Mouse (Mus musculus): ENCODE measurements around the gene Gm29644. TPM values are rescaled to one million over a fixed set of nuclear protein-coding genes. Genes with fewer than 3 reads are reported as not detected.
"Not testable (repeated sequence)": the region's sequence is repeated elsewhere in the genome, so short reads cannot be mapped to it uniquely, and the experiment has no call there.

Gm29644 gene
- total RNA-seq (2021): not detected

- DNase-seq (ENCODE audit: low spot score in 2 of 2); intact Hi-C loops (cut with DNase I): not testable (repeated sequence)
These were observed at the start of gene Gm29644, which contains the start of gene Gm29423 for GRCm38 (mm10) chrY:70303187-70303586. TSS of gene Gm29644 (minus strand) at chrY:70303343. TSS of gene Gm29423 (minus strand) at chrY:70303287.

DNA sequence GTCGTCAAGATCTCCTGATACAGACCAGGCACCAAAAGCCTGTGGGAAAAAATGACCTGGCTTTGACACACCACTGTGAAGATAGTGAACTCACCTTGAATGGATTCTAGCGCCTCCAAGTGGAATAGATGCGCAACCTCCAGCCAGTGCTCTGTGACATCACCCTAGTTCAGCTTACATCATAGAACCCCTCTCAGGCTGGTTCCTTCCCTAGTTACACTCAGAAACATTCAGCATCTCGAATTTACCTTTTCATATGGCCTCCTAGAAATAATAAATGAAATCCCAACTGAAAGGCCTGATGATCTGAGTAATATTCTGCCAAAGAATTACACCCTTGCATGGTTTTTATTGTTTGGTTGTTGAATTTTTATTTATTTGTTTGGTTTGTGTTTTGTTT lies 29.6 kb downstream of the Gm29644 start, which contains the start of gene Gm21118:
Gm21118 (minus strand) TSS at position 101 of the 400 bp plus-strand sequence.
- DNase-seq (ENCODE audit: low spot score in 2 of 2); intact Hi-C loops (cut with DNase I): not testable (repeated sequence)

Other genes with a start within 250 kb of the Gm29644 start
- gene Gm21118, start 29.7 kb downstream of the Gm29644 start, total RNA-seq (2021): not detected
- gene Gm29423, start 56 bp downstream of the Gm29644 start, total RNA-seq (2021): not detected
- gene Gm20888, start 138.5 kb upstream of the Gm29644 start, total RNA-seq (2021): not detected

All from left cerebral cortex, postnatal 36 days (tissue).